Mouse (Mus musculus) megakaryocyte, embryonic 14.5 days (primary cell): ENCODE data around the gene Cfap20. TPM values are rescaled to one million over a fixed set of nuclear protein-coding genes. Genes with fewer than 3 reads are reported as not detected.

Experiments
- H3K27me3 ChIP-seq: replicated peaks from 2 replicates; pipeline ENCODE3; 2012; ENCODE audit warnings: inconsistent platforms
- H3K36me3 ChIP-seq: replicated peaks from 2 replicates; pipeline ENCODE3; 2012; ENCODE audit warnings: low read length, inconsistent platforms, mixed read lengths
- H3K4me1 ChIP-seq: 2 replicates; pipeline ENCODE4 v1.6.1; 2012; ENCODE audit warnings: inconsistent platforms
- H3K4me3 ChIP-seq: replicated peaks from 2 replicates; pipeline ENCODE3; 2012; ENCODE audit warnings: moderate library complexity, mild to moderate bottlenecking, inconsistent platforms
- H3K9me3 ChIP-seq: 2 replicates; pipeline ENCODE4 v1.6.1; 2012; ENCODE audit warnings: inconsistent platforms
- FLI1 ChIP-seq: IDR thresholded peaks from 2 replicates; pipeline ENCODE4 v1.6.1; 2012; ENCODE audit warnings: low read length, inconsistent platforms, mixed read lengths
- GATA1 ChIP-seq: IDR thresholded peaks from 3 replicates; pipeline ENCODE4 v1.6.1; 2012; ENCODE audit warnings: mixed read lengths, low read length, inconsistent platforms, borderline replicate concordance
- polyA plus RNA-seq: library from polyadenylated mRNA; stranded (reverse); fragments of >175 nt; gene quantifications from 2 replicates; pipeline ENCODE4 v1.2.3, GENCODE M21; 2012; ENCODE audit warnings: low replicate concordance; ENCODE audit not compliant: insufficient read depth

Gene Cfap20
- polyA plus RNA-seq, 1 experiment: 12.7 TPM

- peaks cover 31% of the 10 kb centered on the region for H3K4me1 ChIP-seq
- no peak for TF ChIP-seq GATA1
- TF ChIP-seq FLI1: no peak
- H3K4me3 ChIP-seq: no peak overlapping the region
- H3K36me3 ChIP-seq: peaks cover 37% of the 10 kb centered on the region
- H3K9me3 ChIP-seq: no peaks in the 10 kb centered on the region
- no peaks in the 10 kb centered on the region for H3K27me3 ChIP-seq
These were observed 10.0 kb downstream of the Cfap20 start for GRCm38 (mm10) chr8:95424682-95425081.

- H3K4me1 ChIP-seq: peaks cover 8% of the 10 kb centered on the region
- no peaks in the 10 kb centered on the region for H3K27me3 ChIP-seq
- no peak for TF ChIP-seq GATA1
- no peak for TF ChIP-seq FLI1
- no peaks in the 10 kb centered on the region for H3K9me3 ChIP-seq
- no peak overlapping the region for H3K4me3 ChIP-seq
- H3K36me3 ChIP-seq: peaks cover 48% of the 10 kb centered on the region
These were observed 12.4 kb downstream of the Cfap20 start for GRCm38 (mm10) chr8:95422193-95422810.

GRCm38 (mm10) chr8:95411309-95411972 is 23.2 kb downstream of the Cfap20 start:
- peaks cover 9% of the 10 kb centered on the region for H3K36me3 ChIP-seq
- peaks cover 7% of the 10 kb centered on the region for H3K27me3 ChIP-seq
- H3K9me3 ChIP-seq: no peaks in the 10 kb centered on the region
- TF ChIP-seq GATA1: no peak
- no peak for TF ChIP-seq FLI1
- peaks cover 6% of the 10 kb centered on the region for H3K4me1 ChIP-seq
- H3K4me3 ChIP-seq: no peak overlapping the region

- TF ChIP-seq FLI1 (no peak), GATA1 (no peak)
- Histone ChIP-seq H3K27me3 (peaks cover 11% of the 10 kb centered on the region), H3K4me1 (peaks cover 6% of the 10 kb centered on the region), H3K9me3 (peaks cover 4% of the 10 kb centered on the region; the same call in 1 of the 2 replicates), H3K36me3 (peaks cover 9% of the 10 kb centered on the region), H3K4me3 (no peak overlapping the region)
These were observed 25.2 kb downstream of the Cfap20 start for GRCm38 (mm10) chr8:95409518-95409917.

- H3K9me3 ChIP-seq: peaks cover 1% of the 10 kb centered on the region; the same call in 1 of the 2 replicates
- H3K27me3 ChIP-seq: peaks cover 43% of the 10 kb centered on the region
- no peak overlapping the region for H3K4me3 ChIP-seq
- H3K36me3 ChIP-seq: no peaks in the 10 kb centered on the region
- no peak for TF ChIP-seq GATA1
- no peak for TF ChIP-seq FLI1
- H3K4me1 ChIP-seq: peaks cover 29% of the 10 kb centered on the region
These were observed 33.6 kb downstream of the Cfap20 start for GRCm38 (mm10) chr8:95401091-95401490.

- H3K36me3 ChIP-seq: no peaks in the 10 kb centered on the region
- H3K4me3 ChIP-seq: no peak overlapping the region
- peaks cover 48% of the 10 kb centered on the region for H3K4me1 ChIP-seq
- no peak for TF ChIP-seq GATA1
- TF ChIP-seq FLI1: no peak
- no peaks in the 10 kb centered on the region; the same call in 1 of the 2 replicates for H3K9me3 ChIP-seq
- peaks cover 54% of the 10 kb centered on the region for H3K27me3 ChIP-seq
These were observed 35.5 kb downstream of the Cfap20 start for GRCm38 (mm10) chr8:95399131-95399530.

- Histone ChIP-seq H3K9me3 (no peaks in the 10 kb centered on the region; the same call in 1 of the 2 replicates), H3K4me1 (peaks cover 55% of the 10 kb centered on the region), H3K4me3 (no peak overlapping the region), H3K36me3 (no peaks in the 10 kb centered on the region), H3K27me3 (peaks cover 56% of the 10 kb centered on the region)
- TF ChIP-seq GATA1: no peak
- no peak for TF ChIP-seq FLI1
These were observed 37.5 kb downstream of the Cfap20 start for GRCm38 (mm10) chr8:95397201-95397600.

GRCm38 (mm10) chr8:95396752-95397151 is 37.9 kb downstream of the Cfap20 start:
- Histone ChIP-seq H3K27me3 (peaks cover 53% of the 10 kb centered on the region), H3K9me3 (no peaks in the 10 kb centered on the region), H3K4me1 (peaks cover 56% of the 10 kb centered on the region), H3K36me3 (no peaks in the 10 kb centered on the region), H3K4me3 (no peak overlapping the region)
- no peak for TF ChIP-seq GATA1
- no peak for TF ChIP-seq FLI1

- H3K9me3 ChIP-seq: no peaks in the 10 kb centered on the region
- no peak for TF ChIP-seq GATA1
- no peak for TF ChIP-seq FLI1
- peak overlapping the region; percentile 44 for H3K4me3 ChIP-seq
These were observed 39.3 kb downstream of the Cfap20 start for GRCm38 (mm10) chr8:95395186-95395918.

GRCm38 (mm10) chr8:95392604-95393003 is 42.1 kb downstream of the Cfap20 start:
- Histone ChIP-seq H3K9me3 (no peaks in the 10 kb centered on the region), H3K4me3 (peak overlapping the region; percentile 15), H3K27me3 (peaks cover 26% of the 10 kb centered on the region), H3K4me1 (peaks cover 73% of the 10 kb centered on the region), H3K36me3 (no peaks in the 10 kb centered on the region)
- TF ChIP-seq FLI1: no peak
- TF ChIP-seq GATA1: no peak

More at GRCm38 (mm10) chr8:95395186-95395918, 39.3 kb downstream of the Cfap20 start:
- H3K36me3 ChIP-seq: no peaks in the 10 kb centered on the region
- H3K4me1 ChIP-seq: peaks cover 69% of the 10 kb centered on the region
- peaks cover 47% of the 10 kb centered on the region for H3K27me3 ChIP-seq
